ENCODE assay signal across 25 mouse cellular contexts in the genomic region with DNA sequence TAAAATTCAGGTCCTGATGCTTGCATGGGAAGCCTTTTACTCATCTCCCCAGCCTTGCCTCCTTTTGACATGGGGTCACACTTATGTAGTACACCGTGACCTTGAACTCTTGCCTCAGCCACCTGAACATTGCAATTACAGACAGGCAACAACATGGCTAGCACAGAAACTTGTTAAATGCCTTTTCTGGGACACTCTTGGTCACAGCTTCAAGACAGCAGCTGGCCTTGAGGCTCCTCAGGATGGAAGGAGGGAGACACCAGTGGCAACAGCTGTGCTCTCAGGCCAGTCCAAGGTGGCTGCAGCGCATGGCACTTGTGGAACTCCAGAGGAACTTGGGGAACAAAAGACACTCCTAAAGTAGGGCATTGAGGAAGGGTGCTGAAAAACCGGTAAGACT. TPM values are rescaled to one million over a fixed set of nuclear protein-coding genes. Genes with fewer than 3 reads are reported as not detected.
"Had no signal": no experiment of that assay in that cellular context is flagged by ENCODE, and none has a peak within 500 bp of the region (broad histone marks: within the 10 kb centered on the region; RNA-seq: fewer than 3 reads in every experiment).

No protein-coding gene starts in this region.

- ATAC-seq: liver, postnatal 0 days; lung, postnatal 0 days; midbrain, embryonic 16.5 days had no signal

- H3K4me3 ChIP-seq: liver, embryonic 15.5 days; lung, embryonic 15.5 days; megakaryocyte, embryonic 14.5 days; midbrain, embryonic 12.5 days; neural tube, embryonic 12.5 days; stomach, embryonic 15.5 days had no signal

- H3K36me3 ChIP-seq: liver, embryonic 15.5 days had no signal

- H3K9ac ChIP-seq: liver, embryonic 15.5 days; liver, postnatal 0 days; lung, embryonic 15.5 days; midbrain, embryonic 12.5 days; neural tube, embryonic 12.5 days; stomach, embryonic 15.5 days had no signal

- H3K9me3 ChIP-seq: liver, embryonic 15.5 days; lung, embryonic 15.5 days; megakaryocyte, embryonic 14.5 days; midbrain, embryonic 12.5 days; neural tube, embryonic 12.5 days; stomach, embryonic 15.5 days had no signal

- DNase-seq: liver, postnatal 0 days; lung, adult 2 months; lung, postnatal 14 days; lung, postnatal 36 days; midbrain, embryonic 14.5 days; right cerebral cortex, postnatal 14 days; thymus, adult 2 months; thymus, postnatal 25 days; thymus, postnatal 4 days had no signal

- H3K27me3 ChIP-seq: neural tube, embryonic 12.5 days; stomach, embryonic 15.5 days had no signal

- H3K27ac ChIP-seq: liver, embryonic 15.5 days; lung, embryonic 15.5 days; macrophage; midbrain, embryonic 12.5 days; neural tube, embryonic 12.5 days; stomach, embryonic 15.5 days; stomach, postnatal 0 days had no signal

- H3K4me2 ChIP-seq: liver, embryonic 15.5 days; lung, embryonic 15.5 days; midbrain, embryonic 12.5 days; neural tube, embryonic 12.5 days; stomach, embryonic 15.5 days had no signal

RNA-seq across cellular contexts. Expression of a gene that starts 5.5 kb away (rescaled TPM):
- total RNA-seq: monocyte, adult 5-6 weeks; neutrophil, adult 5-6 weeks had no signal
- polyA plus RNA-seq: liver, postnatal 0 days; macrophage had no signal

RNA-seq across cellular contexts. Expression of a gene that starts 12.6 kb away (rescaled TPM):
- total RNA-seq: megakaryocyte progenitor cell, adult 5-6 weeks; monocyte, adult 5-6 weeks; neutrophil, adult 5-6 weeks had no signal
- polyA plus RNA-seq: liver, embryonic 15.5 days; liver, postnatal 0 days; macrophage; midbrain, embryonic 12.5 days; midbrain, embryonic 14.5 days; spleen, adult 2 months; testis, adult 2 months; urinary bladder, adult 2 months had no signal
